Mouse (Mus musculus) olfactory bulb, adult 2 months (tissue): ENCODE results near the gene Car10.

Source experiments
- CTCF ChIP-seq: fragments of 200-500 bp; IDR thresholded peaks from 2 replicates; pipeline ENCODE4 v1.5.1; 2012; ENCODE audit warnings: low read depth, mild to moderate bottlenecking, low read length, moderate library complexity; ENCODE audit not compliant: insufficient read depth
- POLR2A ChIP-seq: fragments of 200-500 bp; IDR thresholded peaks from 2 replicates; pipeline ENCODE4 v1.6.1; 2012; ENCODE audit warnings: mild to moderate bottlenecking, low read depth, low read length, moderate library complexity; ENCODE audit not compliant: insufficient read depth

DNA sequence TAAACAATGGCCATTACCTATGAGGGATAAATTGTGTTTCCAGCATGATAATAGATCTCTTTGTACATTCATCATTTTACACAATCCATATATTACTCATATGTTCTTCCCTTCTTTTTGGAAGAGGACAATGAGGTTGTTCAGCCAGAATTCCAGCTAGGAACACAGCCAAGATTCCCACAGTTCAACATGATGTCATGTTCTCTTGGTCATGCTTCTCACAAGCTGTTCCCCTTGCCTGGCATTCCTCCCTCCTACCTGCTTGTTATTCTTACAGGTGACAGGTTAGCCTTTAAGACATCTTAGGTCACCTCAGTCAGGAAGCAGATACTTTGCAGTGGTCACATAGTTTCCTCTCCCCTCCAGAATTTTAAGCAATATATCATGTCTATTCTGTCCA, 119.6 kb downstream of the Car10 start:
- TF ChIP-seq CTCF (no peak), POLR2A (no peak)
